Mouse (Mus musculus): Measurements from ENCODE around the gene Dhx15.
"Not testable (repeated sequence)": the region's sequence is repeated elsewhere in the genome, so short reads cannot be mapped to it uniquely, and the experiment has no call there.

Gene Dhx15

GRCm38 (mm10) chr5:52190371-52191179 is at the start of gene Dhx15:
TSS of gene Dhx15 (minus strand) at chr5:52190514.
- peak; percentile 95 for ATAC-seq (ENCODE audit: insufficient number of reproducible peaks, low FRiP score, low TSS enrichment)

- no peak for ATAC-seq (ENCODE audit: insufficient number of reproducible peaks, low FRiP score, low TSS enrichment)
These were observed 48.6 kb upstream of the Dhx15 start for GRCm38 (mm10) chr5:52238877-52239276.

GRCm38 (mm10) chr5:52237956-52238735 is 47.8 kb upstream of the Dhx15 start:
- ATAC-seq (ENCODE audit: insufficient number of reproducible peaks, low FRiP score, low TSS enrichment): no peak

DNA sequence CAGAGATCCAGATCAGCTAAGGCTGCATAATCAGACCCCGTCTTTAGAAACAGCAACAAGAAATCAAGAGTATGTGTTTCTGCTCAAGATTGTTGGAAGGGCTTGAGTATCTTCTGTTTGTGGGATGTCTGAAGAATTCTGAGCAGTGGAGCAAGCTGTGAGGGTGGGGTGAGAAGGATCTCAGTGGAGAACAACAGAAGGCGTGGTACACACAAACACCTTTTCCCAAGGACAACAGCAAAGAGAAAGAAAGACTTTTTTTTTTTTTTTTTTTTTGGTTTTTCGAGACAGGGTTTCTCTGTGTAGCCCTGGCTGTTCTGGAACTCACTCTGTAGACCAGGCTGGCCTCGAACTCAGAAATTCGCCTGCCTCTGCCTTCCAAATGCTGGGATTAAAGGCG is 46.3 kb upstream of the Dhx15 start:
- not testable (repeated sequence) for ATAC-seq (ENCODE audit: insufficient number of reproducible peaks, low FRiP score, low TSS enrichment)

DNA sequence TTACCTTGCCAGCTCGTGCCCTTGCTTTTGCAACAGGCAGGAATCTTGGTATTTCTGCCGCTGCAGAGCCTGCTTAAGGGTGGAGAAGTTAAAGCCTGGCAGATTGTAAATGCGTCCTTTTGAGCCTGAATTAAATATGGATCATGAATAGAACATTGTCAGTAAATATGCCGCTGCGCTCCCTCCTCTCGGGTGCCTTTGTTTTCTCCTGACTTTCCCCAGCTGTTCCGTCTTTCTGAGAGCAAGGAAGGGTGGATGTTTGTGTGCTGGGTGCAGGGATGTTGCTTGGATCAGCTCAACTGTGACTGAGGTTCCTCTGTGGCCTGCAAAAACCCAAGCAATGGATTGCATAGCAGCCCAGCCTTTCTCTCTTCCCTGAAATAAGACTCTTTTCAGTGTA is 44.3 kb upstream of the Dhx15 start:
- no peak for ATAC-seq (ENCODE audit: insufficient number of reproducible peaks, low FRiP score, low TSS enrichment)

DNA sequence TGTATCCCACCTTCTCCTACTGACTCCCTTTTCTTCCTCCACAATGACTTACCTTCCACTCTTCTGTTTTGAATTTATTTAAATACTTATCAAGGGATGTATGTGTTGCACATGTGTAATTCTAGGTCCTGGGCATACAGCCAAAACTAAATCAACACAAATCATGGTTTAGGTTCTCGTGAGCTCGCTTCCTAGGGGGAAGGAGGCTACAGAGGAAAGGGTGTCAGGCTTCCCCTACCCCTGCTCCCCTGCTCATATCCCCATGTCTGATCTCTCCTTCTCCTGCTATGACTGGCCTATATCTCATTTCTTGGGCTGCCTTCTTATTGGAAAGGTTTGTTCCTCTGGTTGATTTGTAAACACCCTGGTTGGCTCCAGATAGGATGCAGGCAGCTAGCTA is 43.6 kb upstream of the Dhx15 start:
- no peak for ATAC-seq (ENCODE audit: insufficient number of reproducible peaks, low FRiP score, low TSS enrichment)

- no peak for ATAC-seq (ENCODE audit: insufficient number of reproducible peaks, low FRiP score, low TSS enrichment)
These were observed 42.3 kb upstream of the Dhx15 start for GRCm38 (mm10) chr5:52232611-52233010.

- no peak for ATAC-seq (ENCODE audit: insufficient number of reproducible peaks, low FRiP score, low TSS enrichment)
These were observed 41.9 kb upstream of the Dhx15 start for GRCm38 (mm10) chr5:52232199-52232598.

GRCm38 (mm10) chr5:52230466-52230865 is 40.2 kb upstream of the Dhx15 start:
- ATAC-seq (ENCODE audit: insufficient number of reproducible peaks, low FRiP score, low TSS enrichment): no peak

- no peak for ATAC-seq (ENCODE audit: insufficient number of reproducible peaks, low FRiP score, low TSS enrichment)
These were observed 36.4 kb upstream of the Dhx15 start for GRCm38 (mm10) chr5:52226677-52227076.

- no peak for ATAC-seq (ENCODE audit: insufficient number of reproducible peaks, low FRiP score, low TSS enrichment)
These were observed 31.3 kb upstream of the Dhx15 start for GRCm38 (mm10) chr5:52221596-52221995.

GRCm38 (mm10) chr5:52220013-52220804 is 29.9 kb upstream of the Dhx15 start:
- no peak for ATAC-seq (ENCODE audit: insufficient number of reproducible peaks, low FRiP score, low TSS enrichment)

- no peak for ATAC-seq (ENCODE audit: insufficient number of reproducible peaks, low FRiP score, low TSS enrichment)
These were observed 27.9 kb upstream of the Dhx15 start for GRCm38 (mm10) chr5:52218238-52218637.

DNA sequence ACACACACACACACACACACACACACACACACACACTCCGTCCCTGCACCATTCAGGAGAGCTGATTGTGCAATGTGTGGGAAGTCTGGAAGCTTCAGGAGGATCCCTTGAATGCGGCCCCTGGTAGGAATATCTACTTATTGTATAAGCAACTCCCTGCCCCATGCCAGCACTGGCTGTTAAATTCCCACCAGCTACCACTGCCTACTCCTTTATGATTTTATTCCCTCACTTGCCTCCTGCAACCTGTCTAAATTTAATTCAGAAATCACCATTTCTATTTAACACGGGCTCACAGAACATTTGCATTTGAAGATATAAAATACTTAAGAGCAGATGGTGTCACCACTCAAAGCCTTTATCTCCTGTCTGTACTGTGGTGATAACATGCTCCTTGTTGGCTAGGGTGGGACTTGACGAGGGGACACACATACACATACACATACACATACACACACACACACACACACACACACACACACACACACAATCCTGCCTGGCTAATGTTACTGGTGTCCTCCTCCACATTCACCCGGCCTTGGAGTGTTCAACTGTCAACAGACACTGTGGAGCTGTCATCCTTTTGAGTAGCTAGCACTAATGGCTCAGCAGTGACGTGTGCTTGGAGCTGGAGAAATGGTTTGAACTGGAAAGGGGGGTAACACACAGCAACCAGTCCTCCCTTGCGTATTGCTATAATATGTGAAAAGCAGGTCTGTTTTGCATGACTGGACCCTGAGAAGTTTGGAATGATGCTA is 23.0 kb upstream of the Dhx15 start:
- no peak for ATAC-seq (ENCODE audit: insufficient number of reproducible peaks, low FRiP score, low TSS enrichment)

- no peak for ATAC-seq (ENCODE audit: insufficient number of reproducible peaks, low FRiP score, low TSS enrichment)
These were observed 810 bp upstream of the Dhx15 start for GRCm38 (mm10) chr5:52191180-52191468.

DNA sequence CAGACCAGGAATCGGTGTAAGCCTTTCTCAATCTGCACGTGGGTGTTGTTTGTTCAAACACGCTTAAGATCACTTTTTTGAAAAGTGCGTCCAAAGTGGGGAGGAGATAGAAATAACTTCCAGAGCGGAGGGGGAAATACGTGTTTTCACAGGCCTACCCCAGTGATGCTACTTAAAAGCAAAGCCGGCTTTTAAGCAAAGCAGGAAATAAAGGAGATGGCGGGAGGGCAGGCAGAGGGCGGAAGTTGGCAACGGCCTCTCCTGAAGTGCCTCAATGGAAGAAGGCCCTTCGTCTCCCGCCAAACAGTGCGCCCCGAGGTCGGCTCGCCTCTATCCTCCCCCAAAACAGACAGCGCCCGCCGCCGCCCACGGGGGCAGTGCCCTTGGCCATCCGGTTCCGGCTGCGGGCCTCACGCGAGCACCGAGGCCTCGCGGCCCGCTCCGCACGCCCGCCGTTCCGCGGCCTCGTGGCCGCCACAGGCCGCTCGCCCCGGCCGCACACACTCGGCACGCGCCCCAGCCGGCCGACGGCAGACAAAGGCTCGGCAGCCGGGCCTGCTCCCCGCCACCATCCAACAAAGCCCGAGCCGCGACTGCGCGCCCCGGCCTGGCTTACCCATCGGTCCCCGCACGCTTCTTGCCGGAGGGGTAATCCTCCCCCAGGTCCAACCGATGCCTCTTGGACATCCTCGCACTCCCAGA is 499 bp downstream of the Dhx15 start:
- peak; percentile 66 for ATAC-seq (ENCODE audit: insufficient number of reproducible peaks, low FRiP score, low TSS enrichment)

GRCm38 (mm10) chr5:52188206-52188605 is 2.1 kb downstream of the Dhx15 start:
- ATAC-seq (ENCODE audit: insufficient number of reproducible peaks, low FRiP score, low TSS enrichment): no peak

DNA sequence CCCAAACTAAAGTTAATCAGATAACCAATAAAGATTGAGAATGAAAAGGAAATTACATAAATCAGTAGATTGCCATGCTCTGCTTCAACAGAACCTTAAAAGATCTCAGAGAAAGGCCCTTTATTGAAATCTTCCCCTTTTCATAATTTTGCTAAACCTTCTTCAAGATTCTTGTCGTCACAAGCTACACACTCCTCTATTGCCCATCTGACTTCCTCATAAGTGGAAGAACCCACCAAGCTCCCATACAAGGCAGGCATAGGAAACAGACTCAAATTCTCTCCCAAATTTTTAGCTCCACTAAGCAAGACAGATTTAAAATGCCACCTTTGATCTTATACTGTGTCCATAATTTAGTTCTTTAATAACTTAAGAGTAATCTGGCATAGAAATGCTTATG is 13.0 kb downstream of the Dhx15 start:
- no peak for ATAC-seq (ENCODE audit: insufficient number of reproducible peaks, low FRiP score, low TSS enrichment)

- no peak for ATAC-seq (ENCODE audit: insufficient number of reproducible peaks, low FRiP score, low TSS enrichment)
These were observed 21.8 kb downstream of the Dhx15 start for GRCm38 (mm10) chr5:52168468-52168867.

- no peak for ATAC-seq (ENCODE audit: insufficient number of reproducible peaks, low FRiP score, low TSS enrichment)
These were observed 41.2 kb downstream of the Dhx15 start for GRCm38 (mm10) chr5:52149138-52149537.
